Mouse (Mus musculus) hindbrain, embryonic 14.5 days (tissue): ENCODE results near the gene Gmds. TPM values are rescaled to one million over a fixed set of nuclear protein-coding genes. Genes with fewer than 3 reads are reported as not detected.
A peak's percentile ranks its signal among the peaks of the same experiment; 100 is the strongest.

Experiments used
- ATAC-seq: fragments of 200-750 bp; cut with Nextera tagmentation; 2 replicates; pipeline ENCODE4 v1.8.0; 2017; ENCODE audit warnings: moderate number of reproducible peaks, mild to moderate bottlenecking, moderate TSS enrichment, moderate library complexity; ENCODE audit not compliant: low FRiP score
- DNase-seq: peaks from one replicate; pipeline ENCODE4 v3.0.0-alpha.2; 2015; ENCODE audit warnings: low spot score
- H3K27ac ChIP-seq: fragments of 300-500 bp; sonication (generic); 2 replicates; pipeline ENCODE4 v1.5.1; 2014; ENCODE audit warnings: mild to moderate bottlenecking, moderate library complexity
- H3K27me3 ChIP-seq: fragments of 300-500 bp; sonication (generic); 2 replicates; pipeline ENCODE4 v1.6.1; 2014; ENCODE audit warnings: mild to moderate bottlenecking, low read length, mixed read lengths; ENCODE audit not compliant: control insufficient read depth, insufficient read depth
- H3K36me3 ChIP-seq: fragments of 300-500 bp; sonication (generic); replicated peaks from 2 replicates; pipeline ENCODE4 v1.6.1; 2014; ENCODE audit not compliant: control insufficient read depth, insufficient read depth
- H3K4me1 ChIP-seq: fragments of 300-500 bp; sonication (generic); replicated peaks from 2 replicates; pipeline ENCODE4 v1.6.1; 2014; ENCODE audit warnings: antibody characterized with exemption, low read length, mixed read lengths; ENCODE audit not compliant: control insufficient read depth, insufficient read depth
- H3K4me2 ChIP-seq: fragments of 300-500 bp; sonication (generic); replicated peaks from 2 replicates; pipeline ENCODE4 v1.6.1; 2014; ENCODE audit warnings: mild to moderate bottlenecking, moderate library complexity
- H3K4me3 ChIP-seq: fragments of 300-500 bp; sonication (generic); replicated peaks from 2 replicates; pipeline ENCODE4 v1.5.1; 2014; ENCODE audit warnings: mild to moderate bottlenecking, low read length
- H3K9ac ChIP-seq: fragments of 300-500 bp; sonication (generic); 2 replicates; pipeline ENCODE4 v1.6.1; 2014
- H3K9me3 ChIP-seq: fragments of 300-500 bp; sonication (generic); 2 replicates; pipeline ENCODE4 v1.6.1; 2016; ENCODE audit warnings: low read length; ENCODE audit not compliant: control insufficient read depth
- WGBS: fragments of 180-500 bp; shearing (Covaris S2); extraction: QIAGEN DNeasy Blood & Tissue Kit; methylation state at CpG from one replicate; pipeline ENCODE4 v1.1.7; 2014; 5-methylcytosine and 5-hydroxymethylcytosine counted together
- polyA plus RNA-seq: library from polyadenylated mRNA; unstranded; fragments of >200 nt; fragmentation: Nextera tagmentation; extraction: Ambion mirVana; gene quantifications from 2 replicates; pipeline ENCODE4 v1.2.1, GENCODE M21; 2014

The Gmds gene
- polyA plus RNA-seq, 1 experiment from 2014 or later, result 39.8 TPM

- Histone ChIP-seq H3K27ac (no peak overlapping the region), H3K27me3 (peaks cover 94% of the 10 kb centered on the region), H3K36me3 (no peaks in the 10 kb centered on the region), H3K4me3 (no peak overlapping the region), H3K9me3 (no peaks in the 10 kb centered on the region), H3K4me1 (peaks cover 5% of the 10 kb centered on the region; the same call in 1 of the 2 replicates), H3K9ac (0 out of 2 replicates have a peak overlapping the region, but pooled peaks have one; percentile 22), H3K4me2 (peak overlapping the region; percentile 44)
- 39% methylated on average over 2 of the region's 2 CpGs for WGBS
- ATAC-seq (no peak), DNase-seq (no peak)
Measured at GRCm38 (mm10) chr13:31812701-31813100, 525.8 kb downstream of the Gmds start.

GRCm38 (mm10) chr13:31811542-31812021 lies 527.0 kb downstream of the Gmds start:
- H3K4me1 ChIP-seq, result peaks cover 10% of the 10 kb centered on the region; the same call in 1 of the 2 replicates
- peak overlapping the region; percentile 44 for H3K4me2 ChIP-seq
- ATAC-seq (no peak), DNase-seq (no peak)
- H3K9ac ChIP-seq, result peak overlapping the region; percentile 40
- H3K4me3 ChIP-seq, result peak overlapping the region; percentile 33
- H3K27ac ChIP-seq, result peak overlapping the region; percentile 10; the same call in 1 of the 2 replicates
- 4% methylated on average over 44 of the region's 44 CpGs for WGBS
- H3K27me3 ChIP-seq, result peaks cover 94% of the 10 kb centered on the region
- no peaks in the 10 kb centered on the region for H3K9me3 ChIP-seq
- no peaks in the 10 kb centered on the region for H3K36me3 ChIP-seq

GRCm38 (mm10) chr13:31810693-31811541 lies 527.6 kb downstream of the Gmds start:
- Histone ChIP-seq H3K9me3 (no peaks in the 10 kb centered on the region), H3K9ac (peak overlapping the region; percentile 40), H3K36me3 (no peaks in the 10 kb centered on the region), H3K4me3 (peak overlapping the region; percentile 33), H3K27ac (peak overlapping the region; percentile 32; the same call in 1 of the 2 replicates), H3K4me2 (peak overlapping the region; percentile 44), H3K4me1 (peaks cover 14% of the 10 kb centered on the region; the same call in 1 of the 2 replicates), H3K27me3 (peaks cover 94% of the 10 kb centered on the region)
- no peak for DNase-seq
- ATAC-seq, result no peak
- WGBS, result 1% methylated on average over 57 of the region's 65 CpGs

- Histone ChIP-seq H3K27me3 (peaks cover 94% of the 10 kb centered on the region), H3K4me1 (peaks cover 14% of the 10 kb centered on the region; the same call in 1 of the 2 replicates), H3K4me2 (no peak overlapping the region), H3K36me3 (no peaks in the 10 kb centered on the region), H3K4me3 (peak overlapping the region; percentile 33), H3K9ac (peak overlapping the region; percentile 40), H3K9me3 (no peaks in the 10 kb centered on the region), H3K27ac (peak overlapping the region; percentile 32; the same call in 1 of the 2 replicates)
- no peak for ATAC-seq
- 2% methylated on average over 9 of the region's 9 CpGs for WGBS
- DNase-seq, result peak; percentile 45
Measured at GRCm38 (mm10) chr13:31810375-31810692, 528.2 kb downstream of the Gmds start.

GRCm38 (mm10) chr13:31809701-31810100 lies 528.8 kb downstream of the Gmds start:
- 0 out of 2 replicates have a peak overlapping the region, but pooled peaks have one; percentile 24 for H3K9ac ChIP-seq
- H3K4me3 ChIP-seq, result peak overlapping the region; percentile 19

GRCm38 (mm10) chr13:31808804-31809420 lies 529.6 kb downstream of the Gmds start:
- Histone ChIP-seq H3K27me3 (peaks cover 94% of the 10 kb centered on the region), H3K4me1 (peaks cover 14% of the 10 kb centered on the region; the same call in 1 of the 2 replicates), H3K4me3 (peak overlapping the region; percentile 38), H3K27ac (peak overlapping the region; percentile 78; the same call in 1 of the 2 replicates), H3K9ac (peak overlapping the region; percentile 60), H3K4me2 (no peak overlapping the region), H3K36me3 (no peaks in the 10 kb centered on the region), H3K9me3 (no peaks in the 10 kb centered on the region)
- ATAC-seq (no peak), DNase-seq (no peak)
- WGBS, result 6% methylated on average over 16 of the region's 16 CpGs

More at GRCm38 (mm10) chr13:31809701-31810100, 528.8 kb downstream of the Gmds start:
- H3K27me3 ChIP-seq, result peaks cover 94% of the 10 kb centered on the region
- no peak overlapping the region for H3K27ac ChIP-seq
- no peak overlapping the region for H3K4me2 ChIP-seq
- ATAC-seq (no peak), DNase-seq (peak; percentile 49)
- H3K9me3 ChIP-seq, result no peaks in the 10 kb centered on the region
- peaks cover 14% of the 10 kb centered on the region; the same call in 1 of the 2 replicates for H3K4me1 ChIP-seq
- no peaks in the 10 kb centered on the region for H3K36me3 ChIP-seq
- WGBS, result 7% methylated on average over 6 of the region's 6 CpGs

GRCm38 (mm10) chr13:31808116-31808803 lies 530.3 kb downstream of the Gmds start:
- H3K27me3 ChIP-seq, result peaks cover 94% of the 10 kb centered on the region
- H3K9me3 ChIP-seq, result no peaks in the 10 kb centered on the region
- ATAC-seq, result no peak

GRCm38 (mm10) chr13:31807736-31808115 lies 530.8 kb downstream of the Gmds start:
- H3K9me3 ChIP-seq, result no peaks in the 10 kb centered on the region
- no peaks in the 10 kb centered on the region for H3K36me3 ChIP-seq
- no peak for DNase-seq
- peak overlapping the region; percentile 38 for H3K4me3 ChIP-seq
- peak overlapping the region; percentile 71 for H3K4me2 ChIP-seq
- peak overlapping the region; percentile 60 for H3K9ac ChIP-seq
- ATAC-seq, result no peak
- peak overlapping the region; percentile 78 for H3K27ac ChIP-seq
- H3K4me1 ChIP-seq, result peaks cover 14% of the 10 kb centered on the region; the same call in 1 of the 2 replicates
- WGBS, result 0% methylated on average over 35 of the region's 47 CpGs
- H3K27me3 ChIP-seq, result peaks cover 93% of the 10 kb centered on the region

More at GRCm38 (mm10) chr13:31808116-31808803, 530.3 kb downstream of the Gmds start:
- Histone ChIP-seq H3K4me3 (peak overlapping the region; percentile 38), H3K4me2 (peak overlapping the region; percentile 71), H3K36me3 (no peaks in the 10 kb centered on the region), H3K4me1 (peaks cover 14% of the 10 kb centered on the region; the same call in 1 of the 2 replicates), H3K9ac (peak overlapping the region; percentile 60), H3K27ac (peak overlapping the region; percentile 78)
- DNase-seq, result no peak
- WGBS, result under 1% methylated on average over 68 of the region's 73 CpGs
